Mouse (Mus musculus): ENCODE results near the gene Numbl. TPM values are rescaled to one million over a fixed set of nuclear protein-coding genes. Genes with fewer than 3 reads are reported as not detected.
"Not testable (repeated sequence)": the region's sequence is repeated elsewhere in the genome, so short reads cannot be mapped to it uniquely, and the experiment has no call there.

The Numbl gene
- polyA plus RNA-seq, 2 experiments = 25.2 to 83.6 TPM

- Histone ChIP-seq H3K4me1 (ENCODE audit: control insufficient read depth, insufficient read depth, low read length) (peaks cover 10% of the 10 kb centered on the region; the same call in 1 of the 2 replicates), H3K27ac (replicated peaks; ENCODE audit: low read depth, low read length) (no peak overlapping the region), H3K9ac (ENCODE audit: low read depth, low read length, severe bottlenecking) (no peak overlapping the region), H3K4me3 (replicated peaks; ENCODE audit: low read length) (no peak overlapping the region), H3K36me3 (ENCODE audit: control insufficient read depth, insufficient read depth, low read length) (peaks cover 25% of the 10 kb centered on the region), H3K27me3 (ENCODE audit: control insufficient read depth, insufficient read depth, low read length) (no peaks in the 10 kb centered on the region), H3K9me3 (ENCODE audit: control insufficient read depth, low read length) (no peaks in the 10 kb centered on the region), H3K4me2 (replicated peaks; ENCODE audit: low read depth, low read length, severe bottlenecking) (no peak overlapping the region)
- WGBS = 87% methylated on average over 2 of the region's 2 CpGs
- no peak for TF ChIP-seq POLR2A (IDR thresholded peaks at IDR 0.05; ENCODE audit: borderline replicate concordance, extremely low read depth, insufficient read depth, insufficient read length)
- no peak for DNase-seq (ENCODE audit: low spot score)
- ATAC-seq (ENCODE audit: low FRiP score, low read depth) = no peak
These were observed 22.5 kb upstream of the Numbl start for GRCm38 (mm10) chr7:27235726-27236125.

- ATAC-seq (ENCODE audit: low FRiP score, low read depth) = no peak
- Histone ChIP-seq H3K9ac (ENCODE audit: low read depth, low read length, severe bottlenecking) (no peak overlapping the region), H3K27me3 (ENCODE audit: control insufficient read depth, insufficient read depth, low read length) (no peaks in the 10 kb centered on the region), H3K4me2 (replicated peaks; ENCODE audit: low read depth, low read length, severe bottlenecking) (no peak overlapping the region), H3K9me3 (ENCODE audit: control insufficient read depth, low read length) (no peaks in the 10 kb centered on the region), H3K4me1 (ENCODE audit: control insufficient read depth, insufficient read depth, low read length) (peaks cover 10% of the 10 kb centered on the region; the same call in 1 of the 2 replicates), H3K36me3 (ENCODE audit: control insufficient read depth, insufficient read depth, low read length) (peaks cover 33% of the 10 kb centered on the region), H3K4me3 (replicated peaks; ENCODE audit: low read length) (no peak overlapping the region), H3K27ac (replicated peaks; ENCODE audit: low read depth, low read length) (no peak overlapping the region)
- TF ChIP-seq POLR2A (IDR thresholded peaks at IDR 0.05; ENCODE audit: borderline replicate concordance, extremely low read depth, insufficient read depth, insufficient read length) = no peak
- 80% methylated on average over 2 of the region's 2 CpGs for WGBS
- no peak for DNase-seq (ENCODE audit: low spot score)
These were observed 20.7 kb upstream of the Numbl start for GRCm38 (mm10) chr7:27237527-27237926.

GRCm38 (mm10) chr7:27238568-27238967, 19.7 kb upstream of the Numbl start:
- peaks cover 43% of the 10 kb centered on the region for H3K36me3 ChIP-seq (ENCODE audit: control insufficient read depth, insufficient read depth, low read length)
- 87% methylated on average over 5 of the region's 5 CpGs for WGBS
- no peak for TF ChIP-seq POLR2A (IDR thresholded peaks at IDR 0.05; ENCODE audit: borderline replicate concordance, extremely low read depth, insufficient read depth, insufficient read length)
- ATAC-seq (ENCODE audit: low FRiP score, low read depth) (no peak), DNase-seq (ENCODE audit: low spot score) (no peak)
- no peak overlapping the region for H3K27ac ChIP-seq (replicated peaks; ENCODE audit: low read depth, low read length)
- H3K4me2 ChIP-seq (replicated peaks; ENCODE audit: low read depth, low read length, severe bottlenecking) = no peak overlapping the region
- no peaks in the 10 kb centered on the region for H3K9me3 ChIP-seq (ENCODE audit: control insufficient read depth, low read length)
- no peak overlapping the region for H3K9ac ChIP-seq (ENCODE audit: low read depth, low read length, severe bottlenecking)
- no peak overlapping the region for H3K4me3 ChIP-seq (replicated peaks; ENCODE audit: low read length)
- peaks cover 7% of the 10 kb centered on the region; the same call in 1 of the 2 replicates for H3K4me1 ChIP-seq (ENCODE audit: control insufficient read depth, insufficient read depth, low read length)
- no peaks in the 10 kb centered on the region for H3K27me3 ChIP-seq (ENCODE audit: control insufficient read depth, insufficient read depth, low read length)

- H3K36me3 ChIP-seq (ENCODE audit: control insufficient read depth, insufficient read depth, low read length) = peaks cover 57% of the 10 kb centered on the region
- 51% methylated on average over 7 of the region's 8 CpGs for WGBS
These were observed 15.0 kb upstream of the Numbl start for GRCm38 (mm10) chr7:27243211-27243610.

GRCm38 (mm10) chr7:27244088-27244487, 14.1 kb upstream of the Numbl start:
- H3K4me2 ChIP-seq (replicated peaks; ENCODE audit: low read depth, low read length, severe bottlenecking); H3K9me3 ChIP-seq (ENCODE audit: control insufficient read depth, low read length); H3K27ac ChIP-seq (replicated peaks; ENCODE audit: low read depth, low read length); H3K27me3 ChIP-seq (ENCODE audit: control insufficient read depth, insufficient read depth, low read length); H3K4me3 ChIP-seq (replicated peaks; ENCODE audit: low read length); H3K9ac ChIP-seq (ENCODE audit: low read depth, low read length, severe bottlenecking); DNase-seq (ENCODE audit: low spot score); ATAC-seq (ENCODE audit: low FRiP score, low read depth); H3K4me1 ChIP-seq (ENCODE audit: control insufficient read depth, insufficient read depth, low read length): not testable (repeated sequence)
- WGBS = 80% methylated on average over 2 of the region's 2 CpGs
- peaks cover 52% of the 10 kb centered on the region for H3K36me3 ChIP-seq (ENCODE audit: control insufficient read depth, insufficient read depth, low read length)

More at GRCm38 (mm10) chr7:27243211-27243610, 15.0 kb upstream of the Numbl start:
- no peaks in the 10 kb centered on the region for H3K4me1 ChIP-seq (ENCODE audit: control insufficient read depth, insufficient read depth, low read length)
- H3K9ac ChIP-seq (ENCODE audit: low read depth, low read length, severe bottlenecking) = no peak overlapping the region
- ATAC-seq (ENCODE audit: low FRiP score, low read depth) (no peak), DNase-seq (ENCODE audit: low spot score) (no peak)
- H3K9me3 ChIP-seq (ENCODE audit: control insufficient read depth, low read length) = no peaks in the 10 kb centered on the region
- H3K27ac ChIP-seq (replicated peaks; ENCODE audit: low read depth, low read length) = no peak overlapping the region
- H3K27me3 ChIP-seq (ENCODE audit: control insufficient read depth, insufficient read depth, low read length) = no peaks in the 10 kb centered on the region
- no peak overlapping the region for H3K4me2 ChIP-seq (replicated peaks; ENCODE audit: low read depth, low read length, severe bottlenecking)
- TF ChIP-seq POLR2A (IDR thresholded peaks at IDR 0.05; ENCODE audit: borderline replicate concordance, extremely low read depth, insufficient read depth, insufficient read length) = no peak
- no peak overlapping the region for H3K4me3 ChIP-seq (replicated peaks; ENCODE audit: low read length)

- Histone ChIP-seq H3K9me3 (ENCODE audit: control insufficient read depth, low read length) (no peaks in the 10 kb centered on the region), H3K27me3 (ENCODE audit: control insufficient read depth, insufficient read depth, low read length) (no peaks in the 10 kb centered on the region), H3K4me3 (replicated peaks; ENCODE audit: low read length) (no peak overlapping the region), H3K9ac (ENCODE audit: low read depth, low read length, severe bottlenecking) (no peak overlapping the region), H3K36me3 (ENCODE audit: control insufficient read depth, insufficient read depth, low read length) (peaks cover 30% of the 10 kb centered on the region), H3K4me2 (replicated peaks; ENCODE audit: low read depth, low read length, severe bottlenecking) (no peak overlapping the region), H3K4me1 (ENCODE audit: control insufficient read depth, insufficient read depth, low read length) (no peaks in the 10 kb centered on the region), H3K27ac (replicated peaks; ENCODE audit: low read depth, low read length) (no peak overlapping the region)
- TF ChIP-seq POLR2A (IDR thresholded peaks at IDR 0.05; ENCODE audit: borderline replicate concordance, extremely low read depth, insufficient read depth, insufficient read length) = no peak
- DNase-seq (ENCODE audit: low spot score) (no peak), ATAC-seq (ENCODE audit: low FRiP score, low read depth) (no peak)
- 91% methylated on average over 2 of the region's 2 CpGs for whole genome bisulfite sequencing
These were observed 9.1 kb upstream of the Numbl start for GRCm38 (mm10) chr7:27249146-27249545.
